Mouse (Mus musculus): ENCODE measurements at regions not wholly inside any gene's neighbourhood (a gene's known extent, or its start where the extent isn't known, plus 50 kb on each side); places are given as distances from the start of the nearest gene placed in this dataset.

GRCm38 (mm10) chr15:88502311-88502710 is 97.8 kb upstream of the Zdhhc25 start:
- no peak for DNase-seq (ENCODE audit: low read depth in 1 of 2, low spot score in 2 of 2)
- no peaks in the 10 kb centered on the region for H3K36me3 ChIP-seq (ENCODE audit: control insufficient read depth, insufficient read depth, low read length)
- H3K4me1 ChIP-seq (ENCODE audit: control insufficient read depth, insufficient read depth, insufficient read length): no peaks in the 10 kb centered on the region
- H3K4me3 ChIP-seq (ENCODE audit: extremely low read depth, insufficient read depth, insufficient read length): no peak overlapping the region
- H3K27ac ChIP-seq (ENCODE audit: insufficient read depth, low read length): no peak overlapping the region
- 85% methylated on average over 2 of the region's 2 CpGs for WGBS
- no peak for TF ChIP-seq CTCF (IDR thresholded peaks at IDR 0.05; ENCODE audit: extremely low read depth, insufficient read depth, insufficient read length, insufficient replicate concordance)
- TF ChIP-seq POLR2A (IDR thresholded peaks at IDR 0.05; ENCODE audit: low read depth, low read length): no peak
- H3K27me3 ChIP-seq (ENCODE audit: control insufficient read depth, insufficient read depth, low read length): no peaks in the 10 kb centered on the region

- H3K36me3 ChIP-seq (ENCODE audit: control insufficient read depth, insufficient read depth, low read length): no peaks in the 10 kb centered on the region
- 87% methylated on average over 7 of the region's 7 CpGs for WGBS
- no peak for TF ChIP-seq POLR2A (IDR thresholded peaks at IDR 0.05; ENCODE audit: low read depth, low read length)
- no peak for TF ChIP-seq CTCF (IDR thresholded peaks at IDR 0.05; ENCODE audit: extremely low read depth, insufficient read depth, insufficient read length, insufficient replicate concordance)
- no peak for DNase-seq (ENCODE audit: low read depth in 1 of 2, low spot score in 2 of 2)
- H3K27ac ChIP-seq (ENCODE audit: insufficient read depth, low read length): no peak overlapping the region
- no peak overlapping the region for H3K4me3 ChIP-seq (ENCODE audit: extremely low read depth, insufficient read depth, insufficient read length)
- no peaks in the 10 kb centered on the region for H3K27me3 ChIP-seq (ENCODE audit: control insufficient read depth, insufficient read depth, low read length)
- H3K4me1 ChIP-seq (ENCODE audit: control insufficient read depth, insufficient read depth, insufficient read length): no peaks in the 10 kb centered on the region
Observed at GRCm38 (mm10) chr15:88503896-88504295, 96.2 kb upstream of the Zdhhc25 start.

GRCm38 (mm10) chr15:88505491-88506119 is 94.5 kb upstream of the Zdhhc25 start:
- no peaks in the 10 kb centered on the region for H3K4me1 ChIP-seq (ENCODE audit: control insufficient read depth, insufficient read depth, insufficient read length)
- H3K27me3 ChIP-seq (ENCODE audit: control insufficient read depth, insufficient read depth, low read length): no peaks in the 10 kb centered on the region
- no peaks in the 10 kb centered on the region for H3K36me3 ChIP-seq (ENCODE audit: control insufficient read depth, insufficient read depth, low read length)
- H3K27ac ChIP-seq (ENCODE audit: insufficient read depth, low read length): no peak overlapping the region
- TF ChIP-seq CTCF (IDR thresholded peaks at IDR 0.05; ENCODE audit: extremely low read depth, insufficient read depth, insufficient read length, insufficient replicate concordance): no peak
- no peak for TF ChIP-seq POLR2A (IDR thresholded peaks at IDR 0.05; ENCODE audit: low read depth, low read length)
- no peak overlapping the region for H3K4me3 ChIP-seq (ENCODE audit: extremely low read depth, insufficient read depth, insufficient read length)
- no peak for DNase-seq (ENCODE audit: low read depth in 1 of 2, low spot score in 2 of 2)
- 82% methylated on average over 13 of the region's 13 CpGs for WGBS

GRCm38 (mm10) chr15:88507886-88508285 is 92.2 kb upstream of the Zdhhc25 start:
- no peak overlapping the region for H3K27ac ChIP-seq (ENCODE audit: insufficient read depth, low read length)
- DNase-seq (ENCODE audit: low read depth in 1 of 2, low spot score in 2 of 2): no peak
- H3K4me1 ChIP-seq (ENCODE audit: control insufficient read depth, insufficient read depth, insufficient read length): no peaks in the 10 kb centered on the region
- H3K4me3 ChIP-seq (ENCODE audit: extremely low read depth, insufficient read depth, insufficient read length): no peak overlapping the region
- no peaks in the 10 kb centered on the region for H3K27me3 ChIP-seq (ENCODE audit: control insufficient read depth, insufficient read depth, low read length)
- WGBS: 58% methylated on average over 2 of the region's 2 CpGs
- TF ChIP-seq POLR2A (IDR thresholded peaks at IDR 0.05; ENCODE audit: low read depth, low read length): no peak
- H3K36me3 ChIP-seq (ENCODE audit: control insufficient read depth, insufficient read depth, low read length): no peaks in the 10 kb centered on the region

- no peak for DNase-seq (ENCODE audit: low read depth in 1 of 2, low spot score in 2 of 2)
- H3K36me3 ChIP-seq (ENCODE audit: control insufficient read depth, insufficient read depth, low read length): no peaks in the 10 kb centered on the region
- H3K4me1 ChIP-seq (ENCODE audit: control insufficient read depth, insufficient read depth, insufficient read length): no peaks in the 10 kb centered on the region
- no peak for TF ChIP-seq POLR2A (IDR thresholded peaks at IDR 0.05; ENCODE audit: low read depth, low read length)
- TF ChIP-seq CTCF (IDR thresholded peaks at IDR 0.05; ENCODE audit: extremely low read depth, insufficient read depth, insufficient read length, insufficient replicate concordance): no peak
- 46% methylated on average over 6 of the region's 6 CpGs for WGBS
- no peaks in the 10 kb centered on the region for H3K27me3 ChIP-seq (ENCODE audit: control insufficient read depth, insufficient read depth, low read length)
- H3K27ac ChIP-seq (ENCODE audit: insufficient read depth, low read length): no peak overlapping the region
- no peak overlapping the region for H3K4me3 ChIP-seq (ENCODE audit: extremely low read depth, insufficient read depth, insufficient read length)
Observed at GRCm38 (mm10) chr15:88508971-88509370, 91.1 kb upstream of the Zdhhc25 start.

- TF ChIP-seq CTCF (IDR thresholded peaks at IDR 0.05; ENCODE audit: extremely low read depth, insufficient read depth, insufficient read length, insufficient replicate concordance) (no peak), POLR2A (IDR thresholded peaks at IDR 0.05; ENCODE audit: low read depth, low read length) (no peak)
- WGBS: 81% methylated on average over 2 of the region's 2 CpGs
- no peaks in the 10 kb centered on the region for H3K36me3 ChIP-seq (ENCODE audit: control insufficient read depth, insufficient read depth, low read length)
- H3K4me3 ChIP-seq (ENCODE audit: extremely low read depth, insufficient read depth, insufficient read length): no peak overlapping the region
- no peak overlapping the region for H3K27ac ChIP-seq (ENCODE audit: insufficient read depth, low read length)
- no peak for DNase-seq (ENCODE audit: low read depth in 1 of 2, low spot score in 2 of 2)
- no peaks in the 10 kb centered on the region for H3K4me1 ChIP-seq (ENCODE audit: control insufficient read depth, insufficient read depth, insufficient read length)
- H3K27me3 ChIP-seq (ENCODE audit: control insufficient read depth, insufficient read depth, low read length): no peaks in the 10 kb centered on the region
Observed at GRCm38 (mm10) chr15:88509626-88510025, 90.5 kb upstream of the Zdhhc25 start.

GRCm38 (mm10) chr15:88514091-88514490 is 86.0 kb upstream of the Zdhhc25 start:
- H3K4me3 ChIP-seq (ENCODE audit: extremely low read depth, insufficient read depth, insufficient read length): no peak overlapping the region
- H3K4me1 ChIP-seq (ENCODE audit: control insufficient read depth, insufficient read depth, insufficient read length): no peaks in the 10 kb centered on the region
- no peak overlapping the region for H3K27ac ChIP-seq (ENCODE audit: insufficient read depth, low read length)
- no peak for TF ChIP-seq POLR2A (IDR thresholded peaks at IDR 0.05; ENCODE audit: low read depth, low read length)
- TF ChIP-seq CTCF (IDR thresholded peaks at IDR 0.05; ENCODE audit: extremely low read depth, insufficient read depth, insufficient read length, insufficient replicate concordance): no peak
- no peaks in the 10 kb centered on the region for H3K27me3 ChIP-seq (ENCODE audit: control insufficient read depth, insufficient read depth, low read length)
- DNase-seq (ENCODE audit: low read depth in 1 of 2, low spot score in 2 of 2): no peak
- no peaks in the 10 kb centered on the region for H3K36me3 ChIP-seq (ENCODE audit: control insufficient read depth, insufficient read depth, low read length)
- WGBS: 92% methylated on average over 5 of the region's 5 CpGs

All from spleen, adult 2 months (tissue).